ENCODE assay signal across 11 mouse cellular contexts in the genomic region with DNA sequence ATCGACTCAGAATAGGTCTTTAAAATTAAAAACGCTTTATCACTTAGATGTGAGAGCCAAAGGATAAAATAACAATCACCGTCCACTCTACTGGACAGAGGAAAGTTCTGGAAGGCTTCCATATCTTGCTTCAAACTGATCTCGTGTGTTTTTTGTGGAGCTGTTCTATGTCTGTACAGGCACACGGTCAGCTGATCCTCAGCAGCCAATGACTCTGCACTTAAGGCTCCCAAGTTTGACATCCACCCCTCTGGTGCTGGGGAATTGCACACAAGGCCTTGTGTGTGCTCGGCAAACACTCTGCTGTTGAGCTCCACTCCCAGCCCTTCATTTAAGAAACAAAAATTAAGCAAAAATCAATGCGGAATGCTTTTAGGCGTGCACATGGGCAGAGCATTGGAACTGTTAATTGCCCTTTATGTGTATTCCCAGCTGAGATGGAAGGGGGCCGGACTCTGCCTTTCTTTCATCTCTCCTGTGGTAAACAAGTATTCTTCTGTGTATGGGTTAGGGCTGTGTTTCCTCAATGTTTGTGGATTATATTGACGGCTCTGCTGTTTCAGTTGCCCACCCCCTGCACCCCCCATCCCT. TPM values are rescaled to one million over a fixed set of nuclear protein-coding genes. Genes with fewer than 3 reads are reported as not detected.
DNase-seq lines count a peak whose midpoint lies in the region; ATAC-seq and TF ChIP-seq lines count a peak whose summit lies in the region.
"Had no signal": no experiment of that assay in that cellular context is flagged by ENCODE, and none has a peak within 500 bp of the region (broad histone marks: within the 10 kb centered on the region; RNA-seq: fewer than 3 reads in every experiment).

No protein-coding gene starts in this region.

- no peaks in the 10 kb centered on the region for H3K27me3 ChIP-seq in liver, embryonic 13.5 days
- H3K27me3 ChIP-seq in forebrain, embryonic 13.5 days: no peaks in the 10 kb centered on the region
- H3K27me3 ChIP-seq in hindbrain, postnatal 0 days (ENCODE audit: insufficient read depth, low read length): no peaks in the 10 kb centered on the region
- no peaks in the 10 kb centered on the region for H3K27me3 ChIP-seq in stomach, embryonic 14.5 days (ENCODE audit: control insufficient read depth, insufficient read depth, low read length)

- DNase-seq in liver, embryonic 13.5 days: no peak
- DNase-seq in liver: no peak
- DNase-seq in hindbrain, postnatal 0 days (ENCODE audit: low spot score): peak; percentile 18
- no peak for DNase-seq in gastrocnemius, adult 2 months
- DNase-seq in left cerebral cortex, postnatal 14 days (ENCODE audit: low spot score in 2 of 2): no peak
- DNase-seq: layer of hippocampus, adult 9-11 months; lung, adult 18-20 months; thymus, adult 2 months had no signal

- H3K36me3 ChIP-seq in liver, embryonic 13.5 days: no peaks in the 10 kb centered on the region
- peaks cover 10% of the 10 kb centered on the region for H3K36me3 ChIP-seq in forebrain, embryonic 13.5 days (ENCODE audit: poor library complexity, severe bottlenecking)
- H3K36me3 ChIP-seq in hindbrain, postnatal 0 days (ENCODE audit: insufficient read depth, low read length): no peaks in the 10 kb centered on the region
- peaks cover 2% of the 10 kb centered on the region; the same call in 1 of the 2 replicates for H3K36me3 ChIP-seq in stomach, embryonic 14.5 days (ENCODE audit: control insufficient read depth, insufficient read depth, low read length)

- no peak overlapping the region for H3K4me3 ChIP-seq in liver, embryonic 13.5 days (replicated peaks)
- no peak overlapping the region for H3K4me3 ChIP-seq in forebrain, embryonic 13.5 days
- H3K4me3 ChIP-seq in hindbrain, postnatal 0 days (ENCODE audit: low read length): no peak overlapping the region
- H3K4me3 ChIP-seq in stomach, embryonic 14.5 days (ENCODE audit: low read depth, low read length): no peak overlapping the region
- H3K4me3 ChIP-seq in gastrocnemius, adult 2 months: no peak overlapping the region

- H3K4me2 ChIP-seq in liver, embryonic 13.5 days: no peak overlapping the region
- H3K4me2 ChIP-seq in forebrain, embryonic 13.5 days: no peak overlapping the region
- no peak overlapping the region for H3K4me2 ChIP-seq in hindbrain, postnatal 0 days (ENCODE audit: low read depth, low read length)
- no peak overlapping the region for H3K4me2 ChIP-seq in stomach, embryonic 14.5 days (replicated peaks; ENCODE audit: low read depth, low read length)

- no peak overlapping the region for H3K9ac ChIP-seq in liver, embryonic 13.5 days
- no peak overlapping the region for H3K9ac ChIP-seq in forebrain, embryonic 13.5 days
- no peak overlapping the region for H3K9ac ChIP-seq in hindbrain, postnatal 0 days (replicated peaks; ENCODE audit: low read length)
- H3K9ac ChIP-seq in stomach, embryonic 14.5 days (replicated peaks; ENCODE audit: low read depth, low read length): no peak overlapping the region

- TF ChIP-seq CTCF in hindbrain, postnatal 0 days (IDR thresholded peaks at IDR 0.05; ENCODE audit: low read depth): no peak
- no peak for TF ChIP-seq CTCF in gastrocnemius, adult 2 months (IDR thresholded peaks at IDR 0.05)

- no peak for ATAC-seq in liver, embryonic 13.5 days (ENCODE audit: low read depth)
- ATAC-seq in forebrain, embryonic 13.5 days: peak; percentile 74
- peak; percentile 50; the same call in 1 of the 2 replicates for ATAC-seq in hindbrain, postnatal 0 days
- peak; percentile 72; the same call in 1 of the 2 replicates for ATAC-seq in stomach, embryonic 14.5 days (ENCODE audit: insufficient number of reproducible peaks, insufficient read depth, low FRiP score, low read depth)

- H3K27ac ChIP-seq in liver, embryonic 13.5 days: 0 out of 2 replicates have a peak overlapping the region, but pooled peaks have one; percentile 0
- H3K27ac ChIP-seq in forebrain, embryonic 13.5 days: peak overlapping the region; percentile 51
- H3K27ac ChIP-seq in hindbrain, postnatal 0 days: no peak overlapping the region
- H3K27ac ChIP-seq in stomach, embryonic 14.5 days (ENCODE audit: low read length): peak overlapping the region; percentile 55; the same call in 1 of the 2 replicates
- no peak overlapping the region for H3K27ac ChIP-seq in gastrocnemius, adult 2 months

- 59% methylated on average over 10 of the region's 10 CpGs for WGBS in liver, embryonic 13.5 days (ENCODE audit: insufficient replicate concordance)
- 42% methylated on average over 10 of the region's 10 CpGs for WGBS in forebrain, embryonic 13.5 days
- 58% methylated on average over 10 of the region's 10 CpGs for WGBS in hindbrain, postnatal 0 days
- 59% methylated on average over 10 of the region's 10 CpGs for WGBS in stomach, embryonic 14.5 days

- intact Hi-C loops in gastrocnemius, adult 2 months (cut with DNase I): no loop called here
- intact Hi-C loops in left cerebral cortex, postnatal 14 days (cut with DNase I): loop anchor here (5.0 kb wide), 1 partner anchor 49 kb away; no protein-coding TSS in a partner anchor

- no peaks in the 10 kb centered on the region for H3K9me3 ChIP-seq in liver, embryonic 13.5 days (replicated peaks)
- no peaks in the 10 kb centered on the region for H3K9me3 ChIP-seq in forebrain, embryonic 13.5 days (replicated peaks)
- H3K9me3 ChIP-seq in hindbrain, postnatal 0 days (ENCODE audit: low read length): no peaks in the 10 kb centered on the region
- H3K9me3 ChIP-seq in stomach, embryonic 14.5 days (ENCODE audit: control insufficient read depth, low read depth, low read length): no peaks in the 10 kb centered on the region

- peaks cover 4% of the 10 kb centered on the region; the same call in 1 of the 2 replicates for H3K4me1 ChIP-seq in liver, embryonic 13.5 days (replicated peaks)
- peaks cover 38% of the 10 kb centered on the region for H3K4me1 ChIP-seq in forebrain, embryonic 13.5 days
- H3K4me1 ChIP-seq in hindbrain, postnatal 0 days (ENCODE audit: insufficient read depth, low read length): 0 out of 2 replicates have a peak, but pooled peaks cover 5% of the 10 kb centered on the region
- peaks cover 19% of the 10 kb centered on the region for H3K4me1 ChIP-seq in stomach, embryonic 14.5 days (ENCODE audit: control insufficient read depth, insufficient read depth, low read length)

RNA-seq across cellular contexts. Expression of a gene that starts 23.1 kb away (rescaled TPM):
- polyA plus RNA-seq in liver, embryonic 13.5 days (2015; fragmentation: Nextera tagmentation; extraction: Ambion mirVana): 0.73 and 0.93 TPM in 2 replicates
- 4.8 TPM in 2 replicates for polyA plus RNA-seq in forebrain, embryonic 13.5 days (2015; fragmentation: Nextera tagmentation; extraction: Ambion mirVana)
- 0.14 and 0.99 TPM in 2 replicates for total RNA-seq in hindbrain, postnatal 0 days (2014; rRNA removed)
- polyA plus RNA-seq in hindbrain, postnatal 0 days (2015; fragmentation: Nextera tagmentation; extraction: Ambion mirVana): 2.6 and 2.9 TPM in 2 replicates
- 4.1 and 6.2 TPM in 2 replicates for polyA plus RNA-seq in stomach, embryonic 14.5 days (2014; fragmentation: Nextera tagmentation; extraction: Ambion mirVana)
- total RNA-seq in gastrocnemius, adult 2 months (2021): not detected
- total RNA-seq in left cerebral cortex, postnatal 14 days (2021): 1 to 10 TPM; 1.1 TPM

RNA-seq across cellular contexts. Expression of a gene that starts 35.2 kb away (rescaled TPM):
- polyA plus RNA-seq in liver, embryonic 13.5 days (2015; fragmentation: Nextera tagmentation; extraction: Ambion mirVana): 2.7 and 2.8 TPM in 2 replicates
- polyA plus RNA-seq in forebrain, embryonic 13.5 days (2015; fragmentation: Nextera tagmentation; extraction: Ambion mirVana): 13.9 and 15.1 TPM in 2 replicates
- total RNA-seq in hindbrain, postnatal 0 days (2014; rRNA removed): 2.4 and 3.5 TPM in 2 replicates
- polyA plus RNA-seq in hindbrain, postnatal 0 days (2015; fragmentation: Nextera tagmentation; extraction: Ambion mirVana): 4.6 and 5.5 TPM in 2 replicates
- polyA plus RNA-seq in stomach, embryonic 14.5 days (2014; fragmentation: Nextera tagmentation; extraction: Ambion mirVana): 18.1 and 20.0 TPM in 2 replicates
- total RNA-seq in gastrocnemius, adult 2 months (2021): under 1 TPM in 1 of 2 experiments, not detected in 1; 0.33 TPM
- total RNA-seq in left cerebral cortex, postnatal 14 days (2021): 1 to 10 TPM; 5.6 to 6.2 TPM

RNA-seq across cellular contexts. Expression of a gene that starts 37.6 kb away (rescaled TPM):
- polyA plus RNA-seq in liver, embryonic 13.5 days (2015; fragmentation: Nextera tagmentation; extraction: Ambion mirVana): not detected in 2 replicates
- not detected in 2 replicates for polyA plus RNA-seq in forebrain, embryonic 13.5 days (2015; fragmentation: Nextera tagmentation; extraction: Ambion mirVana)
- not detected in 2 replicates for total RNA-seq in hindbrain, postnatal 0 days (2014; rRNA removed)
- polyA plus RNA-seq in hindbrain, postnatal 0 days (2015; fragmentation: Nextera tagmentation; extraction: Ambion mirVana): not detected in 2 replicates
- not detected in 2 replicates for polyA plus RNA-seq in stomach, embryonic 14.5 days (2014; fragmentation: Nextera tagmentation; extraction: Ambion mirVana)
- total RNA-seq in gastrocnemius, adult 2 months (2021): not detected
- not detected for total RNA-seq in left cerebral cortex, postnatal 14 days (2021)
- polyA plus RNA-seq: neural tube, embryonic 11.5 days had no signal

Comparison
In these comparisons a context has a peak if more than half of its experiments do, and no peak if none do; other contexts are left out.
1. H3K27ac ChIP-seq: peak in liver, embryonic 13.5 days (single experiment), forebrain, embryonic 13.5 days (single experiment) and stomach, embryonic 14.5 days (single experiment); none in hindbrain, postnatal 0 days (single experiment) and gastrocnemius, adult 2 months (single experiment).